Mouse (Mus musculus) gastrocnemius, postnatal 14 days (tissue): ENCODE results near the gene Chrd. TPM values are rescaled to one million over a fixed set of nuclear protein-coding genes. Genes with fewer than 3 reads are reported as not detected.

Experiments used
- DNase-seq: peaks from one replicate; pipeline ENCODE4 v3.0.0; 2021; ENCODE audit warnings: mixed read lengths
- intact Hi-C: fragments of 180-260 bp; cut with DNase I; formaldehyde crosslinking; loops from one replicate; pipeline ENCODE4 v1.15.1; 2025; ENCODE audit warnings: low total_unique reads
- long read RNA-seq, 2 experiments: library from polyadenylated mRNA; stranded (forward); transcript quantifications; one replicate each; pipeline ENCODE4 v2.0.0; 2021
- total RNA-seq, 2 experiments: library from RNA; stranded (reverse); gene quantifications; 2 replicates each; pipeline ENCODE4 v1.2.3; 2021

Gene Chrd
- total RNA-seq: 1 to 10 TPM; 3.7 to 4.6 TPM
- long read RNA-seq, experiment 1, partial matches to known transcripts: 2 of 10 reads
- long read RNA-seq, experiment 1, other reads (novel, unspliced or antisense): 2 of 10 reads
- long read RNA-seq, experiment 2, partial matches to known transcripts: 1 of 7 reads
- long read RNA-seq, experiment 2, other reads (novel, unspliced or antisense): 3 of 7 reads

DNA sequence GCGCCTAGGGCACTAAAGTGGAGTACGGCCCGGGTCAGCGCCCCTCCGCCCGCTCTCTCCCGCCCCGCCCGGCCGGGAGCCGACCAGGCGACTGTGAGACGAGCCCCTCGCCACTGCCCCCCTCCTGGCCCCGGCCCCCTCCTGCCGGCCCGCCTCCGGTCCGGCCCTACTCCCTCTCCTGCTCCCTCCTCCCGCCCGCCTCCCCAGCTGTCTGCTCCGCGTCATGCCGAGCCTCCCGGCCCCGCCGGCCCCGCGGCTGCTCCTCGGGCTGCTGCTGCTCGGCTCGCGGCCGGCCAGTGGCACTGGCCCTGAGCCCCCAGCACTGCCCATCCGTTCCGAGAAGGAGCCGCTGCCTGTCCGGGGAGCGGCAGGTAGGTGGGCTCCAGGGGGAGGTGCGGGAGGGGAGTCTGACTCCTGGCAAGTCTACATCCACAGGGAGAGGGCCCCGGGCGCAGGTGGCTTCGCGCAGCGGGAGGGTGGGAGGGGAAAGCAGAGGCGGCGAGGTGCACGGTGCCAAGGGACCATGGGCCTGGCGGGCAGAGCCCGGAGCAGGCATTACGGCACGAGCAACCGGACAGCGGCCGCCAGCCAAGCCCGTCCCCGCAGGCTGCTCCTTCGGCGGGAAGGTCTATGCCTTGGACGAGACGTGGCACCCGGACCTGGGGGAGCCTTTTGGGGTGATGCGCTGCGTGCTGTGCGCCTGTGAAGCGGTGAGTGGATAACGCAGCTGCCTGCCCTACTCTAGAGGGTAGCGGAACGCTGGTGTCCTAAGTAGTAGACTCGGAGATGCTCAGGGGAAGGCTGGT lies at the start of gene Chrd:
Gene Chrd (plus strand): TSS at position 203 of the 806 bp plus-strand sequence.
- intact Hi-C loops: no loop called here
- DNase-seq: peak; percentile 88

DNA sequence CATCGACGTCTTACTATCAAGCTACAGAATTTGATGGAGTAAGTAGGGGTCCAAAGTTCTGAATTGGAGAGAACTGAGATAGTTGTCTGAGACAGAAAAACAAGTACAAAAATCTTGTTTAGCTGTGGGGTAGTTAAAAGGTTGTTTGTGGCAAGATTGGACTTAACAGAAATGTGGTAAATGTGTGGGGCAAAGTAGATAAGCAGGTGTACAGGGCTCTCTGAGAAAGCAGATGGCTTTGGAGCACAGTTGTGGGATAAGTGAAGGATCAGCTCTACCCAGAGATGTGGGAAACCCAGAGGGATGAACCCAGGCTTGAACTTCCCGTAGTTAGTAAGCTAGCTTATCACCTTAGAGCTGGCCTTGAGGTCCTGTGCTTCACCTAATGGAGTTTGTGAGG lies 42.2 kb upstream of the Chrd start:
- no peak for DNase-seq
- intact Hi-C loops: no loop called here

DNA sequence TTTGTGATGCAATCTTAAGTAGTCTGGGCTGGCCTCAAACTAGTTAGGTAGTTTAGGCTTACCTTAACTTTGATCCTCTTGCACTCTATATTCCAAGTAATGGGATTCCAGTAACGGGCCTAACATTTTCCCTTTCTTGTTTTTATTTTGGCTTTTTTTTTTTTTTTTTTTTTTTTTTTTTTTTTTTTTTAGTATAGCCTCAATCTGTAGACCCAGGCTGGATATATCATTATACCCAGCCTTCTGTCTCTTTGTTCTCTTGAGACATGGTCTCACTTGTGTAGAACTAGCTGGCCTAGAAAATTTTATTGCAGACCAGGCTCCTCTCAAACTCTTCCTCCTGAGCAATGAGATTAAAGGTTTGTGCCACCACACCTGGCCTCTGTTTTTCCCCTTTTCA lies 41.3 kb upstream of the Chrd start:
- DNase-seq: no peak
- intact Hi-C loops: no loop called here

- intact Hi-C loops: no loop called here
Observed at GRCm38 (mm10) chr16:20692241-20692965, 40.5 kb upstream of the Chrd start.

GRCm38 (mm10) chr16:20693111-20693701 lies 39.7 kb upstream of the Chrd start, which contains the start of gene Fam131a:
TSS of gene Fam131a (plus strand) at chr16:20693241.
- intact Hi-C loops: no loop called here
- peak; percentile 90 for DNase-seq

More at GRCm38 (mm10) chr16:20692241-20692965, 40.5 kb upstream of the Chrd start:
- no peak for DNase-seq

- intact Hi-C loops: no loop called here
- DNase-seq: peak; percentile 67
Observed at GRCm38 (mm10) chr16:20694781-20695180, 38.1 kb upstream of the Chrd start.

GRCm38 (mm10) chr16:20695622-20696323 lies 37.2 kb upstream of the Chrd start:
- peak; percentile 87 for DNase-seq
- intact Hi-C loops: no loop called here

DNA sequence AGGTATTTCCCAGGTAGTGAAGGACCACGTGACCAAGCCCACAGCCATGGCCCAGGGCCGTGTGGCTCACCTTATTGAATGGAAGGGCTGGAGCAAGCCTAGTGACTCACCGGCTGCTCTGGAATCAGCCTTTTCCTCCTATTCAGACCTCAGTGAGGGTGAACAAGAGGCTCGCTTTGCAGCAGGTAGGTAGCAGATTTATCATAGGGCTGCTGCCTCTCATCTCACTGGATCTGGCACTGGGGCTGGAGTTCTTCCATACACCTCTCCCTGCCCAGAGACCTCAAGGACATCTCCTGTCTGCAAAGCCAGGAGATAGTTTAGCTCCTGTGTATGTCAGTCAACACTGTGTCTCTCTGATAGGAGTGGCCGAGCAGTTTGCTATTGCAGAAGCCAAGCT lies 33.7 kb upstream of the Chrd start:
- intact Hi-C loops: no loop called here
- DNase-seq: no peak

GRCm38 (mm10) chr16:20700036-20700435 lies 32.9 kb upstream of the Chrd start:
- intact Hi-C loops: no loop called here
- peak; percentile 44 for DNase-seq

DNA sequence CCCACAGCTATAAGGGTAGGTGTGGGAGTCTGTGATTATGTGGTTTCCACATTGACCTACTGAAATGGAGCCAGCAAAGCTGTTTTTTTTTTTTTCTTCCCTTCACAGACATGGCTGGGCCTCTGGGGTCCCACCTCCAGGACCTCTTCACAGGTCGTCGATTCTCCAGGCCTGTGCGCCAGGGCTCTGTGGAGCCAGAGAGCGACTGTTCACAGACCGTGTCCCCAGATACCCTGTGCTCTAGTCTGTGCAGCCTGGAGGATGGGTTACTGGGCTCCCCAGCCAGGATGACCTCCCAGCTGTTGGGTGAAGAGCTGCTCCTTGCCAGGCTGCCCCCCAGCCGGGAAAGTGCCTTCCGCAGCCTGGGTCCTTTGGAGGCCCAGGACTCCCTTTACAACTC lies 31.6 kb upstream of the Chrd start:
- intact Hi-C loops: no loop called here
- no peak for DNase-seq

- DNase-seq: no peak
- intact Hi-C loops: no loop called here
Observed at GRCm38 (mm10) chr16:20701729-20702521, 31.0 kb upstream of the Chrd start.

GRCm38 (mm10) chr16:20702522-20702893 lies 30.4 kb upstream of the Chrd start:
- intact Hi-C loops: no loop called here
- DNase-seq: peak; percentile 69

GRCm38 (mm10) chr16:20703071-20703470 lies 29.9 kb upstream of the Chrd start:
- no peak for DNase-seq
- intact Hi-C loops: no loop called here

DNA sequence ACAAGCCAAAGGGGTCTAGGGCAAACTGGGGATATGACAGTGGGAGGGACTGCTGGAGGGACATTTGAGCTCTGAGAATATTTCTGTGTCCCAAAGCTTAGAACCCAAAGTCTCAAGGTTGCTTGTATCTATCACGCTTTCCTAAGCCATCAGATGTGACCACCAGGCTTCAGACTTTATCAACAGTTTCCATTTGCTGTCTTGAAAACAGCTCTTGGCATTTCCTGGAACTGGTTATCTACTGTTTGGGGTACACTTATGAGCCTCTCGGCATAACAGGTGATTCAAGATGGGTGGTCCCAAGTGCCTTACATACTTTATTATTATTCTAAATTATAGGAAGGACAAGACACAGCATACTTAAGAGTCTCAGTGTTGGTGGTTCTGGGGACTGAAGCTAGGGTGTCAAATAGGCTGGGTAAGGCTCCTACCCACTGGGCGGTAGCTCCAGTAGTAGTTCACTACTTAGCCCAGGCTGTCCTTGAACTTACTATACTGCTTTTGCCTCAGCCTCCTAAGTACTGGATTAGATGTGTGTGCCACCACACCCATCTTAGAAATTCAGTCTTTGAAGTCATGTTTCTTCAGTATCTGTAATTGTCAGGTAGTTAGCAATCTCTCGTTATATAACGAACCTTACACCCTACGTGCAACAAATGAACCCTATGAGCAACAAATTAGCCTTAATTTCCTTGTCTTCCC lies 29.1 kb upstream of the Chrd start:
- no peak for DNase-seq
- intact Hi-C loops: no loop called here

DNA sequence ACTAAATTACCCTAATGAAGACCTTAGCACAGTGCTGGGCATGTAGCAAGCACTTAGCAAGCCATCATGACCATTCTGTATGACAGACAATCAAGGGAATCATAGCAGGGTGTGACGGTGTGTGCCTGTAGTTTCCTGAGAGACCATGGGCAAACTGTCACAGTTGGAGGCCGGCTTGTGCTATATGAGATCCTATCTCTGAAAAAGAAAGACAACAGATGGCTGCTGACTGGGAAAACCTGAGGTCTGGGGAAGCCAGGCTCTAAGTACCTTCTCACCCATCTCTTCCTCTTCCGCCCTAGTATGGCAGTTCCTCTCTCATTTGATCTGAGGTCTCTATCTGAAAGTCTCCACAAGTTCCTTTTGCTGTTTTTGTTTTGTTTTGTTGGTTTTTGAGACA lies 27.1 kb upstream of the Chrd start:
- intact Hi-C loops: loop anchor here (5.0 kb wide), 1 partner anchor 57 kb away; no protein-coding TSS in a partner anchor
- no peak for DNase-seq

DNA sequence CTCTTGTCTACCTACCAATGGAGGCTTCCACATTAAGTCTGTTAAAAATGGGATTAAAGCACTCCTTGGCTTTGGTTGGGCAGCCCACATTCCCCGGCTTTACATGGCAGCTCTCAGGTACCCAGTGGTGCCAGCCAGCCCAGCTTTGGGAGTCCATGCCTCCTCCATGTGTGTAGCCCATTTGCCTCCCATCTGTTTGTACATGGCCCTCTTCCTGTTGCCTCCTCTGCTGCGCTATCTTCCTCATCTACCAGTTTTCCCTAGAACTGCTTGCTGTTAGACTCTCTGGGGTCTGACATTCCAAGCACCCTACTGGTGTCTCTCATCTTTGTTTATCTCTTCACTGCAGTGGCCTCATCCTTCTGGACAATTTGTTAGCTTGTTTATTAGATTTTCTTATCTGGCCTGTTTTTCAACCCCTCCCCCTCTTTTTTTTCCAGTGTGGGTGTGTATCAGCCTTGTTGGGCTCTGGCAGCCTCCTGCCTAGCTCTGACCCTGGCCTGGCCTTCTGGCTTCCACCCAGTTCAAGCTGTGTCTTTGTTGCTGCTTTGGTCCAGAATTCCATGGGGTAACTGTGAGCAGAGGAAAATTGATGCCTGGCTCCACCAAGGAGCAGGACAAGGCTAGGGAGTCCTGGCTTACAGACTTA lies 26.4 kb upstream of the Chrd start:
- intact Hi-C loops: loop anchor here (5.0 kb wide), 1 partner anchor 56 kb away; no protein-coding TSS in a partner anchor
- DNase-seq: no peak

- intact Hi-C loops: loop anchor here (5.0 kb wide), 1 partner anchor 54 kb away; no protein-coding TSS in a partner anchor
- DNase-seq: no peak
Observed at GRCm38 (mm10) chr16:20708220-20708938, 24.5 kb upstream of the Chrd start.
